Mouse (Mus musculus): Measurements from ENCODE around the gene Vmn1r10.

The Vmn1r10 gene

DNA sequence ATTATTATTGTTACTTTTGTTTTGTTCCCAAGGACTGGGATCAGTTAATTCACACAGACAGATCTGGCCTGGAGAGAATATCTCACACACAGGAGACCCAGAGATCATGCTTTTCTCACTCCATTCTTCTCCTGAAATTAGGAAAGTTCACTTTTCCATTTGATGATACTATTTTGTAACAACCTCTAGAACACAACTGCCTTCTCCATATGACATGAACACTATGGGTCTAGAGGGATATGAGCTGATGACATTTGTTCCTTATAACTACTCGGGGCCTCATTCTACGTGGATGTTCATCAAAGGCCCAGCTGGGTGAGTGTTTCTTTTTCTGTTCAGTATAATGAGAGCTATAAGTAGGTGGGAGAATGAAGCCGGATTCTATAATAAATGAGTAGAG, at the start of gene Vmn1r10:
TSS of gene Vmn1r10 (plus strand) at position 301 of the 400 bp plus-strand sequence.
- DNase-seq: no peak

- DNase-seq: no peak
Measured at GRCm38 (mm10) chr6:57063730-57064129, 45.5 kb upstream of the Vmn1r10 start.

GRCm38 (mm10) chr6:57066487-57066886, 42.8 kb upstream of the Vmn1r10 start, which contains the start of gene Vmn1r9:
TSS of gene Vmn1r9 (plus strand) at chr6:57066787.
- no peak for DNase-seq

GRCm38 (mm10) chr6:57106358-57106757, 2.9 kb upstream of the Vmn1r10 start:
- no peak for DNase-seq

DNA sequence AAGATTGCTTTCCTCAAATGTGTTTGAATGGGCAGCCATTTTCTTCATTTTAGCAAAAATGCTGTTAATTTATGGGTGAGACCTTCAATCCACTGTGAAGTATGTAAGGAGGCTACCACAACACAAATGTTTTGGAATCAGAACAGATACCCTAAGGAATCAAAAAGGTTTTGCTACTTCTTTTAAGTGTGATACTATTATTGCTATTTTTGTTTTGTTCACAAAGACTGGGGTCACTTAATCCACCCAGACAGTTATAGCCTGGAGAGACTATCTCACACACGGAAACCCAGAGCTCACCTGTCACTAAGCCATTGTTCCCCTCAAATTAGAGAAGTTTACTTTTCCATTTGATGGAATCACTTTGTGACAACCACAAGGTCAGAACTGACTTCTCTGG, 23.9 kb downstream of the Vmn1r10 start, which contains the start of gene Vmn1r11:
TSS of gene Vmn1r11 (plus strand) at position 301 of the 400 bp plus-strand sequence.
- DNase-seq: no peak

DNA sequence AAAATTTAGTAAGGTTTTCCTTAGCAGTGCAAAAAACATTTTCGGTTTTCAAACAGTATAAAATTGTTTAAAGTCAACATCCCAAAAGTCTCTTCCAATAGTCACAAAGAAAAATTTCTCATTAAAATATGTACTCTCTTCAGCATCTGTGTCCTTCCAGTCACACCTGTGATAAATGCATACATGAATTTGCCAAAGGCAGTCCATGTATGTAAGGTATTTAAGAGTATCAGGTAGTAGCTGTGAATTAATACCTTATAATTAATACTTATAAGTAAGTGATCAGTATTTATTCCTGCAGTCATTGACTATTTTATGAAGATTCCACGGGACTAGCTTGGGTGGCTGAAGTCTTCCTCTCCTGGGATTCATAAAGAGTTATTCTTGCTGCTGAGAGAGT, 47.4 kb downstream of the Vmn1r10 start, which contains the start of gene Vmn1r12:
TSS of gene Vmn1r12 (plus strand) at position 301 of the 400 bp plus-strand sequence.
- no peak for DNase-seq
